Mouse (Mus musculus): ENCODE measurements at regions not wholly inside any gene's neighbourhood (a gene's known extent, or its start where the extent isn't known, plus 50 kb on each side); places are given as distances from the start of the nearest gene placed in this dataset.

GRCm38 (mm10) chr12:35232322-35232673 is 185.3 kb downstream of the Snx13 start:
- DNase-seq (ENCODE audit: low read depth, low spot score), result peak; percentile 35

DNA sequence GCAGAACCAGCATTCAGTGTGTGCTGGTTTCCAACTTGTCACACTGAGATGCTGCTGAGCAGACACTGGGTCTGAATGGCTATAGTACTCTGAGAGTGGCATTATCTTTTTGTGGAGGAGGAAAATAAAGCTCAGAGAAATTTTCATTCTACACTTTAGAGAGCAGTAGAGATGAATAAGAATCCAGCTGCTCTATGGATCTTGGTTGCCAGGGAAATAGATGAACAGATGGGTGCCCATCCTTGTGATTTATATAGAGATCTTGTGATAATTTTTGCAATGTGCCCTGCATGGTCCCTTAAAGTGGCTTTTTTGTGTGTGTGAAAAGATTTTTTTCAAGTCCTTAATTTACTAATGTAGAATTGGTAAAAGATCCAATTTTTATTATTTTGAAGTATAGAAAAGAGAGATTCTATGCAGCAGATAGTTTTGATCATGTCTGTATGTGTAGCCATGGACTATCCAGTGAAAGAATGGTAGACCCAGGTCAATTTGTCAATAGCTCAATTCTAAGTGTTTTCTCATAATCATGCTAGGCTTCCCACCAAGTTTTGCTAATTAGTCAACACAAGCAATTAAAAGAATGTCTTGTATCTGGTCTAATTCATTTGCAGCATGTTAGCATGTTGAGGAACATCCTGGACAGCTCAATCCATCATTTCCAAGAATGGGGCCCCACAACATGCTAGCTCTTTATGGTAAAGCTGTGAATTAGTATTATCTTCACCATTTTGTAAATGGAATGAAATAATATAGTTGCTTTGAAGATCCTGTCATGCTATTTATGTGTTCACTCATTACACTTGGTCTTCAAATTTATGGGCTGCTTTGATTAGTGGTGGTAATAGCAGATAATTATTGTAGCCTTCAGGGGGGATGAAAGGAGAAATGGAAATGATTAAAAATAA is 184.7 kb downstream of the Snx13 start:
- peak; percentile 59 for DNase-seq (ENCODE audit: low read depth, low spot score)

- peak; percentile 23 for DNase-seq (ENCODE audit: low read depth, low spot score)
These were observed 173.4 kb downstream of the Snx13 start for GRCm38 (mm10) chr12:35220429-35220828.

- DNase-seq (ENCODE audit: low read depth, low spot score), result no peak
These were observed 173.0 kb downstream of the Snx13 start for GRCm38 (mm10) chr12:35220002-35220401.

DNA sequence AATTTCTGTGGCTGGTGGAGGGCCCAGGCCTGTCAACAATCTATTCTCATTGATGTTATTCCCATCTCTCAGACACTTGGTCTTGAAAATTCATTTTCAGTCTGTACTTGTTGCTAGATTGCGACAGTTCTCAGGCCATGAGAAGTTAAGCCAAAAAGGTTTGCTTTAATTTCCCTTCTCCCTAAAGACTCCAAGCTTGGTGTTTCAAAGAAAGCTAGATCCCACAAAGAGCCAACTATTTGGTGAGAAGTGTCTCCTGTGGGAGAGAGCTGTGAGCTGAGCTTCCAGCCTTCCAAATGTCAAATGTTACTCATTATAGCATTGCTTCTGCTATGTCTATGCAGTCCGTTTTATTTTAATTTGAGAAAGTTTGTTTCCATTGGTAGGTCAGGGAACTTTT is 169.7 kb downstream of the Snx13 start:
- peak; percentile 24 for DNase-seq (ENCODE audit: low read depth, low spot score)

- DNase-seq (ENCODE audit: low read depth, low spot score), result peak; percentile 17
These were observed 162.4 kb downstream of the Snx13 start for GRCm38 (mm10) chr12:35209399-35209798.

GRCm38 (mm10) chr12:35207605-35208004 is 160.6 kb downstream of the Snx13 start:
- no peak for DNase-seq (ENCODE audit: low read depth, low spot score)

DNA sequence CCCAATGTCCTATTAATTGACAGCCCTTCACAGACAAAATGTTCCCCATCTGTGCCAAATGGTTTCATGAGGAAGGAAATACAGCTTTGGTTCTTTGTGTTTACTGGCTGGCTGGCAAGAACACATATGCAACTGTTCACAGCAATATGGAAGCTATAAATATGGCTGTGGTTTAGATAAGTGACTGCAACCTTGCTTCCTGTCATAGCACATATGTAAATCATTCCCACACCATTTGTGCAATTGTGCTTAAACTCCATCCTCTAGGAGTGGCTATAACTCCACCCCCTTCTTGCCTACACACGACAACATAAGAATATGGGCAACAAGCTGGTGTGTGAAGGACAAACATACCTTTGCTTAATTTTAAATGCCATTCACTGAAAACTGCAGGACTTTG is 156.4 kb downstream of the Snx13 start:
- DNase-seq (ENCODE audit: low read depth, low spot score), result no peak

- DNase-seq (ENCODE audit: low read depth, low spot score), result no peak
These were observed 153.1 kb downstream of the Snx13 start for GRCm38 (mm10) chr12:35200110-35200509.

All from brain, adult 2 months (tissue).